Mouse (Mus musculus): ENCODE measurements around the gene Golga7b.

Gene Golga7b

GRCm38 (mm10) chr19:42249976-42250914 lies 2.9 kb downstream of the Golga7b start:
- no peak for DNase-seq (ENCODE audit: low read depth, low spot score)

- DNase-seq (ENCODE audit: low read depth, low spot score) = no peak
Observed at GRCm38 (mm10) chr19:42255438-42255783, 8.0 kb downstream of the Golga7b start.

GRCm38 (mm10) chr19:42255784-42256610 lies 8.6 kb downstream of the Golga7b start:
- DNase-seq (ENCODE audit: low read depth, low spot score) = peak; percentile 39

DNA sequence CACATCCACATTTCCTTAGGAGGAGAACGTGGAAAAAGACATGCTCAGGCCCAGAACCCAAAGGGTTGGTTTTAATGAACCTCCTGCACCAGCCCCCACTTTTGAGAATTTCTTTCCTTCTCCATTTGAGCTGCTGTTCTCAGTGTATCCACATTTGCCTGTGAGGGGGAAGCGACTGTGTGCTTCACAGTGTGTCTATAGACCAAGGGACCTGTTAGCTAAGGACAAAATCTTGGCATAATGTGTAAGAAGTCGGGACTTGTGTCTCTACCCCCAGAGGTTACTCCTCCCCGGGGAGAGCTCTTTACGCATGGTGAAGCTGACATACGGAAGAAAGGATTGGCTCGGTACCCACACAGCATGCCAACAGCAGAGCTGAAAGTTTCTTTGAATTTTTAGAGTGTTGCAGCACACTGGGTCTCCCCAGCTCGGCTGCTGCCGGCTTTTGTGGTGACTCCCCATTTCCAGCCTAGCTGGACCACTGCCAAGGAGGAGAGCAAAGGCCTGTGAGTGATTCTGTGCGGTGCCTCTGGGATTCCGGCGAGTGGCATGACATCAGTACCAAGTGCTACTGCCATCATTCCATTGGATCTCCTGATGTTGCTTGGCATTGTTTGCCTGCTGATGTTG lies 9.4 kb downstream of the Golga7b start:
- no peak for DNase-seq (ENCODE audit: low read depth, low spot score)

GRCm38 (mm10) chr19:42257241-42257635 lies 9.9 kb downstream of the Golga7b start:
- DNase-seq (ENCODE audit: low read depth, low spot score) = no peak

DNA sequence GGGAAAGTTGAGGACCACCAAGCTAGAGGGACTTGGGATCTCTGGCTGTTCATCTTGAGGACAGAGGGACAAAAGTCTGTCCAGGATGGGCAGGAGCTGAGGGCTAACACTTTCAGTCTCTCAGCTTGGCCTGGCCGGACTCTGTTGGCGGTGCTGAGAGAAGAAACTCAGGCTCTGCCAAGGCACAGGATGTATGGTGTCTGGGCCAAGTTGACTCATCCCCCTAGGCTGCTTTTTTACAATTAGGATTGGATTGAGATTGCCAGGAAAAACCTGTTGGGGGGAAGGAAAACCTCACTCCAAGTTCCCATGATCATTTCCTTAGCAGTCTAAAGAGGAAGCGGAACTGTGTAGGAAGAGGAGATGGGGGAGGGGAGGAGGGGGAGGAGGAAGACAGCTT lies 10.7 kb downstream of the Golga7b start:
- DNase-seq (ENCODE audit: low read depth, low spot score) = no peak

DNA sequence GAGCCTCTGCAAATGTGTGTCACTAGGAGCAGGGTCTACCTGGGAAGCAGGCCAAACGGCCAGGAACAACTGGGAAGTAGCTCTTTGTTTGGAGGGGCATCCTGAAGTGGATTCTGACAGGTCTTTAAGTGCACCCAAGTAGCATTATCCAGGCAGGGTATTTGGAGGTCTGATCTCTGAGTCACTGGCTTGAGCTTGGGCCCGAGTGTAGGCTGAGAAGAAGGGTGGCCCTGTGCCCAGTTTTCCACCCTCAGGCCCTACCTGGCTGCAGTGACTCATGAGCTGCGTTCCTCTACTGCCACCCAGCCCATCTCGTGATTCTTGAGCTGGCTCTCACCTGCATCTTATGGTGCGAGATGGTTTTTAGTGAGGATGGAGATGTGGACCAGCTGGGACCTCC lies 11.2 kb downstream of the Golga7b start:
- no peak for DNase-seq (ENCODE audit: low read depth, low spot score)

GRCm38 (mm10) chr19:42260486-42260885 lies 13.1 kb downstream of the Golga7b start:
- no peak for DNase-seq (ENCODE audit: low read depth, low spot score)

GRCm38 (mm10) chr19:42263524-42263923 lies 16.1 kb downstream of the Golga7b start:
- no peak for DNase-seq (ENCODE audit: low read depth, low spot score)

- no peak for DNase-seq (ENCODE audit: low read depth, low spot score)
Observed at GRCm38 (mm10) chr19:42268337-42268736, 21.0 kb downstream of the Golga7b start.

DNA sequence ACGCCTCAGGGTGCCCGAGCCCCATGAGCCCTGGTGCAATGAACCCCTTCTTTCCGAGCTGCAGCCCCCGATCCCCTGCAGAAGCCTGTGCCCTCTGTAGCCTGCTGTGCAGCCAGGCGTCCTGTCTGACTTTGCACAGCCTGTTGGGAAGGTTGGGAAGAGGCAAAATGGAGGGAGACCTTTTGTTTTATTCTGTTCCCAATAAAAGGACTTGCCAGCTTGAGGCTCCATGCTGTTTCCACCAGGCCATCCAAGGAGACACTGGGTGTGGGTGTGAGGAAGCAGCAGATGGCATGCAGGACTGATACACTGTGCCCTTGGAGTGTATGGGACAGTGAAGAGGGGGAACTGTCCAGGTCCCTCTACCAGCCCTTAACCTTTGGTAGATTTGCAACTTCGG lies 22.7 kb downstream of the Golga7b start:
- DNase-seq (ENCODE audit: low read depth, low spot score) = no peak

DNA sequence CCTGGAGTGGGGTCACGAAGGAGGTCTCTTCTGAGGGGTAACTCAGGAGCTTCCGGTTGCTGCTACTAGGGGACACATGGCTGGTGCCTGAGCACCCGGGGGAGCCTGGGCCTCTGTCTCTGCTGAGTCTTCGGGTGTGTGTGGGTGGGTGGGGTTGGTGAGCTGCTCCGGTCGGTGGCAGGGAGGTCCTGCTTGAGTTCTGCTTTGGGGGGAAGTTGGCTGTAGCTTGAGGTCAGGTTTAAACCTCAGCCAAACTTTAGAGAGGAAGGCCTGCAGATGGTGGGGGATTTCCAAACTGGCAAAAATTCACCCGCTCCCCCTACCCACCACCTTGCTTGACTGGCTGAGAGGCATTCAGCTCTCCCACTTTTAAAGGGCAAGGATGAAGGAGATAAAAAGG lies 23.8 kb downstream of the Golga7b start:
- no peak for DNase-seq (ENCODE audit: low read depth, low spot score)

DNA sequence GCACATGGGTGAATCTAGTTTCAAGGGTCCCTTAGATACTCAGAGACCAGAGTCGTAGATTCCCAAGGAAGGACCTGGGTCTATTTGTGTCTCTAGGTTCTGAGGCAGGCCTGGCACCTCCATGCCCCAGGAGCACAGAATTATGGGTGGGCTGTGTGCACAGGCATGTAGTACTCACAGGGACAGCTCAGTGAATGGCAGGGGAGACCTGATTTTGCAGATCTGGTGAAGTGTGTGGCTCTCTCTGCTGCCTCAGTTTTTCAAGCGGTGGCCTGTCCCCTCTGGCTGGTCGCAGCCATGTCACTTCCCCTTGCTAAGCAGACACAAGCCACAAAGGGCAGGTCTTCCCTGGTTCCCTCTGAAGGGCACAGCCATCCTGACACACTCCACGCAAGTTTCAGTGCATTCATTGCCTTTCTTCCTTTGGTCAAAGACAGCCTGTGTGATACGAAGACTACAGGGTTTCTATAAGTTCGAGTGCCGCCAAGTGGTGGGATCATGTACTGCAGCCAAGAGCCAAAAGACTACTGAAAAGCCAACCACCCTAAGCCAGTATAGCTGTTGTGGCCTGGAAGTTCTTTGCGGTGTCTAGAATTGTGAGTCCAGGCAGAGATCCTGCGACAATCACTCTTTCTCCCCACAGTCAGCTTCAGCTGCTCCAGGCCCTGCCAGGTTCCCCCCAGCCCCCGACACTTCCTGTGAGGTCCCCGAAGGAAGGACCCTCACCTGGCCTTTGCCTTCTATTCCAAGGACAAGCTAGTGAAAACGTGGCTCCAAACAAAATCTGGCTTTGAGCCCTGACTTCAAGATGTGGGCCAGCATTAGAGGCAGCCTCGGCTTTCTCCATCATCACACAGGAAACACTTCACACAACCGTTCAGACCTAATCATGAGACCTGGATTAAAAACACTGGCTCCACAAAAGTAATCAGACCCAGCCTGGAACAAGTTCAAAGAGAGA lies 24.9 kb downstream of the Golga7b start:
- peak; percentile 57 for DNase-seq (ENCODE audit: low read depth, low spot score)

- DNase-seq (ENCODE audit: low read depth, low spot score) = no peak
Observed at GRCm38 (mm10) chr19:42277288-42277687, 29.9 kb downstream of the Golga7b start.

DNA sequence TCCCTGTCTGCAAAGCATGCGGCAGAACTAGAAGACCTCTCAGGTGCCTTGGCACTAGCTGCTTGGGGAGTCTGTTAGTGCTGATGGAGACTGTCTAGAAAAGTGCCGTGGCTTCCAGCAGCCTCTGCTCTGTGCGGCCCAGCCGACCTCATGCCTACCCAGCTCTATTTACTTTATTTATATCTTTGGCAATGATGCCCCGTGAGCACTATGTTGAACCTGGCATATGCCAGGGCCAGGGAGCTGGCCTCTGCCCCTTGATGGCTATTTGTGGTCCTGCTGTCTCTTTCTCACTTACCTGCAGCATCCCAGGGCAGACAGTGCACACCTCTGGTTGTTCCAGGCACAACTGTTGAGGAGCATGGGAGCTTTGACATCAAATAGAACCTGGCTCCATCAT lies 31.1 kb downstream of the Golga7b start:
- peak; percentile 71 for DNase-seq (ENCODE audit: low read depth, low spot score)

DNA sequence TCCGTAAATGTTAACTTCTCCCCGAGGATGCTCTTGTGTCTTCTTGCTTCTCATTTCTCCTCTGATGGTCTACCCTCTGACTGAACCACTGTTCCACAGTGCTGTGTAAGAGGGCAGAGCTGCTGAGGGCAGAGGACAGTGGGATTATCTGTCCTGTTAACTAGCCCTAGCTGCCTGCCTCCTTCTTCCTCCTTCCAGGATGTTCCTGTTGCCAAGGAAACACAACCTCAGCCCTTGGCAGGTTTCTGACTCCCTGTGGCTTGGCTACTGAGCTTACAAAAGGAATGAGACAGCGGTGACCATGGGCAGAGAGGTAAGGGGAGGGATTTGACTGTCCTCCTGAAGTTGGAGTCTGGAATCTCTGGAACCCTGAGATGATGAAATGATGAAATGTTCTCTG lies 32.2 kb downstream of the Golga7b start:
- no peak for DNase-seq (ENCODE audit: low read depth, low spot score)

GRCm38 (mm10) chr19:42284178-42284577 lies 36.8 kb downstream of the Golga7b start:
- DNase-seq (ENCODE audit: low read depth, low spot score) = no peak

DNA sequence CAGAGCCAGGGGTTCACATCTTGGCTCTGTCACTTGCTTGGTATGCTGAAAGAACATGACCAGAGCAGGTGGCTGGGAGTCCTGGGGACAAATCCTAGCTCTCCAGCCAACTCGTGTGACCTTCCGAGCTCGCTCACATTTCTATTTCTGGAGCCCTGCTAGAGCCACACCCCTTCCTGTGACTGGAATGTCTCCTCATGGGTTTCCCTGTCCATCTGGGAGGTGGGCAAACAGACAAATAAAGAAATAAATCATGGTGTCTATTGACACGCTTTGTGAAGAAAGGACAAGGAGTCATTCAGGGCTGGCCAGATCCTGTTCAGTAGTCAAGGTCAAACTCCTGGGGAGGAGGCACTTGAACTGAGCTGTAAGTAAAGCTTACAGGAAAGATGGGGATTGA lies 41.0 kb downstream of the Golga7b start:
- no peak for DNase-seq (ENCODE audit: low read depth, low spot score)

DNA sequence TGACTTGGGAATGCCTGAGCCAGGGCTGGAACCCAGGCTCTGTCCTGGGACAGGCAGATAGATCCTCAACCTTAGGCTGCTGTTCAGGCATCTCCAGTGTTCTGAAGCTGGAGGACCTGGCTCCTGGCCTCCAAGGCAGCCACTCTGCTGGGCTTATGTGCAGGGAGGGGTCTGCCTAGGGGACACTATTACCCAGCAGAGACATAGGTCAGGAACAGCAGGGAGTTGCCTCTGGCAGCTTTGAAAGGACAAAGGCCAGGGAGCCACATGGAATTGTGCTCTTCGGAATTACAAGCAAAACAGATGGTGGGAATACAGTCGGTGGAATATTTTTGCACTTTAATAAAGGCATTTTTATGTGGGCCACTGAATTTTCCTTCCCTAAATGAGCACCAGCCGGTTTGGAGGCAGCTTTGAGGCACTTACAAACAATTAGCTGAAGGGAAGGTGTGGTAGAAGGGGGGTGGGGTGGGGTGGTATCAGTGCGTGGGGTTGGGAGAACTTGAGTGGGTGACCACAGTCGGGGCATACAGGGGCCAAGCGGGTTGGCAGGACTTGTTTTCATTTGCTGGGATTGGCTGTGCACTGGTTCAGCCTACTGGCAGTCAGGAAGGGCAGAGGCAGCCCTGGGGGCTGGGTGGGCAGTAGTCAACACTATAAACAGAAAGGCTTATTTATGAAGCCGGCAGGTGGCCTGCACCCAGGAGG lies 43.7 kb downstream of the Golga7b start:
- DNase-seq (ENCODE audit: low read depth, low spot score) = no peak

- DNase-seq (ENCODE audit: low read depth, low spot score) = no peak
Observed at GRCm38 (mm10) chr19:42292106-42292505, 44.7 kb downstream of the Golga7b start.

All from skeletal muscle tissue, adult 2 months (tissue).